Mouse (Mus musculus) granulocyte monocyte progenitor cell, adult 5-6 weeks (primary cell): Measurements from ENCODE around the gene Cst12. TPM values are rescaled to one million over a fixed set of nuclear protein-coding genes. Genes with fewer than 3 reads are reported as not detected.
"Not testable (repeated sequence)": the region's sequence is repeated elsewhere in the genome, so short reads cannot be mapped to it uniquely, and the experiment has no call there.

Source experiments
- ATAC-seq: replicated peaks from 2 replicates; pipeline ENCODE4 v1.8.0; 2016; ENCODE audit warnings: mild to moderate bottlenecking, moderate TSS enrichment, inconsistent platforms; ENCODE audit not compliant: poor library complexity, severe bottlenecking
- total RNA-seq, 2 experiments: library from RNA; stranded (forward) in 1 of 2; stranded (reverse) in 1 of 2; fragments of 200-712, 200-1000 nt in 1 of 2; fragments of >200 nt in 1 of 2; fragmentation: Nextera tagmentation in 1 of 2; gene quantifications; 2 replicates each; pipeline ENCODE4 v1.2.3; 2014 to 2017

Cst12 gene
- total RNA-seq (2014; fragmentation: Nextera tagmentation) (not detected in 2 replicates), total RNA-seq (2017) (not detected in 2 replicates)

GRCm38 (mm10) chr2:148789142-148789541 is at the start of gene Cst12:
Gene Cst12 (plus strand): TSS chr2:148789361.
- ATAC-seq = no peak

GRCm38 (mm10) chr2:148743001-148743400 is 46.2 kb upstream of the Cst12 start:
- ATAC-seq = no peak

- ATAC-seq = no peak
Measured at GRCm38 (mm10) chr2:148743846-148744407, 45.2 kb upstream of the Cst12 start.

- ATAC-seq = no peak
Measured at GRCm38 (mm10) chr2:148750058-148750457, 39.1 kb upstream of the Cst12 start, which contains the start of gene Cstl1. Gene Cstl1 (plus strand): TSS chr2:148750358.

DNA sequence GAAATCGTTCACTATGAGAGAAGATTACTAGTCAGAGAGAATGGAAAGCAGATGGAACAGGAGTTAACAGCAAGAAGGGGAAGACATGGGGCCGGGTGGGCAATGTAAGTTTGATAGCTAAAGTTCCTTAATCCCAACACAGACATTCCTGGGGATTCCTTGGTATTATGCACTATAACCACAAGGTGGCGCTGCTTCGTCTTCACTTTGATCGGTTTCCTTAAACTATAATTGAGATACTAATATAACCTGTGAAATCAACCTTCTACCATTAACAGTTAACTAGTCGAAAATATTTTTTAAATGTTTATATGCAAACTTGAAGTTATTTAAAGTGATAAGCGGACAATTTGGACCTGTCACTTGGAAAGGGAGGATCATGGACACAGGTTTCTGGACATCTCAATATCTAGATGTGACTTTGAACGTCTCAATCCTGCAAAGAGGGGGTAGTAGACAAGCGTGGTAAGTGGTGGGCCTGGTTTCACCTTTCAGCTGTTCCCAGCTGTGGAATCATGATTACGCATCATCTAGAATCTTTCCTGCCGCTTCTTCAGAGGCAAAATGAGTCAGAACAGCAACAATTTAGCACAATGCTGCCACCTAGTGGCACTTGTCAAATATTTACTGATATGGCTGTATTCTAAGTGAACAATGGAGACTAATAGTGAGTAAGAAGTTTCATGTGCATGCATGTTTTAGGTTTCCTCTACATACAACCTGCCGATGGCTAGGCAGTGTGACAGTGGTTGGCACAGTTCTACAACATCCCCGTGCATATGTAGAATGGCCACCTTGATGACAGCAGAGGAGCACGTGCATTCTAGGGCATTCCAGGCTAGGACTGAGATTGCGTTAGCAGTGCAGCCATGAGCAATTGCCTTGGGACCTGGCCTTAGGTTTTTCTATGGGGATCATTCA is 37.0 kb upstream of the Cst12 start:
- ATAC-seq = peak; percentile 89

GRCm38 (mm10) chr2:148754310-148754846 is 34.8 kb upstream of the Cst12 start:
- 0 out of 2 replicates have a peak, but pooled peaks have one; percentile 16 for ATAC-seq

DNA sequence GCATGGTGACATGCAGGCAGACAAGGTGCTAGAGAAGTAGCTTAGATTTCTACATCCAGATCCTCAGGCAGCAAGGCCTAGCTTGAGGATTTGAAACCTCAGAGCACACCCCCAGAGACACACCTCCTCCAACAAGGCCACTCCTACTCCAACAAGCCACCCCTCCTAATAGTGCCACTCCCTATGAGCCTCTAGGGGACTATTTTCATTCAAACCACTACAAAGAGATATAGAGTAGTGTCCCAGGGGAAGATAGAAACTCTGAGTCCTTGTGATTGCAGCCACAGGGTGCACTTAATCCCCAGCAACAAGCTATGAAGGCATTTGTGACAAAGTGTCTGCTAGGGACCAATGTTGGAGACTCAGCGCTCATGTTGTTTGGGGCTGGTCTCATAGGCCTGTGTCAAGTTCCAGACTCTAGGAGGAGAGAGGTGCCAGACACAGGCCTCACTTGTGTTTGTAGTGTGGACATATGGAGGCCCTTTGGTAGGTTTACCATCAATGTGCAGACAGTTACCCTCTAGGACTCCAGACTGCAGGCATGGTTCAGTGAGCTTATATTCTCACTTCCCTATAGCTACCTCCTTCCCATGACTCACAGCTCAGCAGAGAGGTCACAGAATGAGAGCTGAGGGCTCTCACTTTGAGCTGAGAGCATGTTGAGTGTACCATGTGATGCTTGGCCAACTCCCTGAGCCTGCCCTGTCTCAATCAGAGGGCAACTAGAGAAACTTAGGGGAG is 25.3 kb upstream of the Cst12 start:
- peak; percentile 99 for ATAC-seq

GRCm38 (mm10) chr2:148771397-148771796 is 17.8 kb upstream of the Cst12 start, which contains the start of gene Cst11:
Gene Cst11 (minus strand): TSS chr2:148771497.
- not testable (repeated sequence) for ATAC-seq

DNA sequence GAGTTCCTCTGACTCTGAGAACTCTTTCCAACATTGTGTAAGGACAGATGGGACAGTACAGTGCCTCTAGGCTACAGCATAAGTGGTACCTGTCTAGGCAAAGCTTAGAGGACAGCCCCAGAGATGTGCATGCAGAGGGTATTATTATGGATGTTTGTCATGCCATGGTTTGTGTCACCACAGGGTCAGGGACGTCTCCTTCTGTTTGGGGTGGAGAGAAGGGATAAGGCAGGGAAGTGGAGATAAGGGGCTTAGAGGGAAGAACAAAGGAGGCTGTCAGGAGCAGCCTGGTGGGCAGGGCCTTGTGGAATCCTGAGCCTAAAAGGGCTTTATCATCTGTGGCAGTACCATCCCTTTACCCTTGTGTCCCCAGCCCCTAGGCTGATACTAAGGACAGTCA is 7.5 kb upstream of the Cst12 start, which contains the start of gene 8030411F24Rik:
8030411F24Rik (plus strand) TSS at position 301 of the 400 bp plus-strand sequence.
- ATAC-seq = no peak

DNA sequence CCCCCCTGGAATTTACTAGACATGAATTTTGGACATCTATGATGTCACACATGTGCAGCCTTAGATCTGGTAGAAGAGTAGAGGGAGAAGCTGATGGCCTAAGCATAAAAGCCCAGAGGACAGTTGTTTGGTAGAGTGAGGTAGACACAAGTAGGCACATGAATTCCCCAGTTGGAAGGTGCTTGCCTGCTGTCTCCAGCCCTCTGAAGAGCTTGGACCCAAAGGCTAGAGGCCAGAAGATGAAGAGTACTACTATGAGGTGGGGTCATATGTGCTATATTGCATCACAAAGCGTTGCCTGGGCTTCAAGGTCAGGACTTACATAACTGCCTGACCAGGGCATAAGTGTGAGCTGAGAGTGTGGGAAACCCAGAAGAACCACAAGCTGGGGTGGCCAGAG is 9.3 kb downstream of the Cst12 start, which contains the start of gene Cst8:
Cst8 (plus strand) TSS at position 301 of the 400 bp plus-strand sequence.
- ATAC-seq = no peak

DNA sequence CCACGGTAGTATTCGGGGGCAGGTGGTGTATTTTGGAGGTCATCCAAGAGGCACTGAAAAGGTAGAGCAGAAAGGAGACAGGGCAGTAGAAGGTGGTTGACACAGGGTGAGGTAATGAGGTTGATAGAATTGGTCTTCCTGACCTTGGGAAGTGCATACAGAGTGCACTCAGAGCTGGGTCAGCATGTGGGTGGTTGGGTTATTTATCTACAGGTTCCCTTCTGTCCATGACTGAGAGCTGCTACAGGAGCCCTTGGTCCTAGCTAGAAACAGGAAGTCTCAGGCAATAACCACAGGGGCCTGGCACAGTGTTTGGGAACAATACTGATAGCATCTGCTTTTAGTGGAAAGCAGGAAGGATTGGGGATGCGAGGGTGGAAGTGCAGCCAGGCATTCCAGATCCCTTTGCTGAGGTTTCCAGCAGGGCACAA is 12.3 kb downstream of the Cst12 start:
- ATAC-seq = peak; percentile 44; the same call in 1 of the 2 replicates

DNA sequence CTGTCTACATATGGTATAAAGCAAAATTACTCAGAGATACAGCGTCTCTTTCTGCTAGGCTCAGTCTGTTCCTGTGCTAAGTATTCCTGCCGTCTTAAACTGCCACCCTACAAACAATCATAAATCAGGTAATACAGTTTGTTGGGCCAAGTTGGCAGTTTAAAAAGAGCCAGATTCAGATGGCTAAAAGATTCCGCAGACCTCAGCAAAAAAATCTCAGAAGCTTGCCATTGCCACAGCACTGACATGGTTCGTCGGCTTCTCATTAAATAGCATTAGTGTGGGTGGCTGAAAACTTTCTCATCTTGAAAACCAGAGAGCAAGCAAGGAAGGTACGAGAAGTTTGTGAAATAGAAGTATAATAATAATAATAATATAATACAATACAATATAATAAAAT is 17.5 kb downstream of the Cst12 start:
- no peak for ATAC-seq

GRCm38 (mm10) chr2:148819909-148820308 is 30.7 kb downstream of the Cst12 start, which contains the start of gene Cst13:
Gene Cst13 (plus strand): TSS chr2:148820081.
- no peak for ATAC-seq

DNA sequence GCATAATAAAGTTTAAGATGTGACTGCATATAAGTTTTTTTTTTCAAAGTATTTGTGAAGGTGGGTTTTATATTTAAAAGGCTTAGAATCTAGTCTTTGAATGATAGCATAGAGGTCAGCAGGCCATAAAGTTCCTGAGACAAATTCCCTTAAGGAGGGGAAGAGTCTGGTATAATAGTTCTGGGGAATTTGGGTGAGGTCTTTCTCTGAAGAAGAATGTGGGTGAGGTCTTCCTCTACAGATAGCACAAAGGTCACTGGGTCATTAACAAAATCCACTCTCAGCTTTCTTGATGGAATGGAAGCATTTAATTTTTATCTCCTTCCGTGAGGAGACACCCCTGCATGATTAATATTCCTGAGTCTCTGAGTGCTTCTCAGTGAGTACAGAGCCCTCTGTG is 36.8 kb downstream of the Cst12 start:
- ATAC-seq = no peak

GRCm38 (mm10) chr2:148834912-148835311 is 45.8 kb downstream of the Cst12 start, which contains the start of gene Cst9:
Gene Cst9 (plus strand): TSS chr2:148835147.
- no peak for ATAC-seq

DNA sequence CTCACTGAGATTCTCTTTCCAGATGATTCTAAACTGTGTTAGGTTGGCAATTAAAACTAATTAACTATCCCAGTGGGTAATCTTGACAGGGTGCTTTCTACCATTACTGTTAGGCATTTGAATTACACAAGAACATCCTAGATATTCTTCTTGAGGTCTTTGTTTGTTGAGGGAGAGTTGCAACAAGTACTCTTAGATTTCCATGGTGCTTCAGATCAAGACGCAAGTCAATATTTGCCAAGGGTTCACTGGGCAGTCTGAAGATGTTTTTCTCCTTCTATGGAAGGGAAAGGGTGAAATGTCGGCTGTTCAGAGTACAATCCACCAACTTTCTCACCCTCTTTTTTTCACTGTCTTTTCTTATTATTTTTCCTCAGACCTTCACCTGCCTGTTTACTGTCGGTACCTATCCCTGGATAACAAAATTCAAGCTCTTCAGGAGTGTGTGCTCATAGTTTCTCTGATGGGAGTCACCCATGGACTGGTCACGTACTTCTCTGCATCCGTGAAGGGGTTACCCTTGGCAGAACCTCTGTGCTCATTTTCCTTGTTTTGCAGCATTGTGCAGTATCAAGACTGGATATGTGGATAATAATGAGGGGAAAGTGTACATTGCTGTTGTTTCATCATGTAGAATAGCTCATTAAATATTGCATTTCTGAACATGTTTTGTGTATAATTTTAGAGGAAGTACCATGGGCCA is 49.1 kb downstream of the Cst12 start:
- no peak for ATAC-seq

DNA sequence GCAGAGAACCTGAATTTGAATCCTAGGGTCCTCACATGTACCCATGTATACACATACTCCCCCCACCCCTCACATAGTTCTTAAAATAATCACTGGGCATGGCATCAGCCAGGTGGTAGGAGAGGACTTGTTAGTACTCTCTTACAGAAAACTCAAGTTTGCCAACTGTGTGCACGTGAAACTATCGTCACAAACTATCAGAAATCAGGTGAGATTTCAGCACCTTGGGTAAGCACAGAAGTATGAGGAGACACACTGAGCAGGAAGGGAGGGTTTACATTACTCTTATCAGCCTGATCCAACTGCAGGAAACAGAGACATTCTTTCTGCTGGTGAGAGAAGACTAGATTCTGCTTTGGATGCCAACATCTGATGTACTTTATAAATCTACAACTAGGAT is 50.1 kb downstream of the Cst12 start:
- no peak for ATAC-seq
